Mouse (Mus musculus) brain, embryonic 14.5 days (tissue): ENCODE results near the gene Kdm6b.

ENCODE experiments used
- CTCF ChIP-seq: fragments of 200-500 bp; IDR thresholded peaks from 2 replicates; pipeline ENCODE4 v1.5.1; 2012; ENCODE audit warnings: inconsistent platforms, mild to moderate bottlenecking, moderate library complexity, borderline replicate concordance; ENCODE audit not compliant: insufficient read depth, insufficient read length; ENCODE audit errors: extremely low read depth
- POLR2A ChIP-seq: fragments of 200-500 bp; IDR thresholded peaks from 2 replicates; pipeline ENCODE4 v1.6.1; 2012; ENCODE audit warnings: mild to moderate bottlenecking, inconsistent platforms, borderline replicate concordance; ENCODE audit not compliant: poor library complexity, insufficient read depth, insufficient read length, severe bottlenecking; ENCODE audit errors: extremely low read depth

- TF ChIP-seq CTCF, result no peak
- TF ChIP-seq POLR2A, result no peak
These were observed 30.9 kb downstream of the Kdm6b start for GRCm38 (mm10) chr11:69382478-69383105.
